Mouse (Mus musculus): ENCODE data around the gene Gm20388. TPM values are rescaled to one million over a fixed set of nuclear protein-coding genes. Genes with fewer than 3 reads are reported as not detected.
A peak's percentile ranks its signal among the peaks of the same experiment; 100 is the strongest.
"Not testable (repeated sequence)": the region's sequence is repeated elsewhere in the genome, so short reads cannot be mapped to it uniquely, and the experiment has no call there.

Gm20388 gene
- total RNA-seq, 2 experiments from 2014 or later = 4.0 TPM; not detected in 1

GRCm38 (mm10) chr8:123794766-123795165 is 3884.1 kb downstream of the Gm20388 start:
- DNase-seq = no peak

DNA sequence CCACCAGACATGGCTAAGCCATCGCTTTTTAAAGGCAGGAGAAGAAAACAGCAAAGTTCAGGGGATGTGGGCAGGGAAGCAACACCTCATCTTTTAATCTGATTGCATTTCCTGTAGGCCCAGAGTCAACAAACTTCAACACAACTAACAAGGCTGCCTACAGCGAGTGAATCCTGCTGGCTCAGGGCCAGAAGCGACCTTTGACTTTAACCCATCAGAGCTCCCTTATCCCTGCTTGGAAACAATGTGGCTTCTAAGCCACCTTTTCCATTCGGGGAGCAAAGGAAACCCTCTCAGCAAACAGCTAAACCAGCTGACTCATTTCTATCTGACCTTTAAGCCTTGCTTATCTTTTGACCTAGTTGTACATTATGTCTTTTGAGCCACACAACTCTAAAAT is 3886.1 kb downstream of the Gm20388 start:
- DNase-seq = no peak

DNA sequence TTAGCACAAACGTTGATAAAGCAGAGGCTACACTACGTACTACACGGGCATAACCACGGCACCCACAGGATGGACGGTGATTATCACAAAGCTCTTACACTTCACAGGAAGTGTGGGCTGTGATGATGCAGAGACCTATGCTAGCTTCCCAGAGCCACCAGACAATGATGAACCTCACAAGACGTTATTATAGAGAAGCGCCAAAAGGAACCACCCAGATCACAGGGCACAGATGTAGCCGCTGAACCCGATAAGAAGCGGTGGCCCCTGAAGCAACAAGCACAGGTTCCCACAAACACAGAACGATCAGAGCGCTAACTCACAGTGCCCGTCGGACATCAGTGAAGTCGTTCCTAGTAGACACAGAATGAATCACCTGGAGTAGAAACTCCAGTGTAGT is 3887.3 kb downstream of the Gm20388 start:
- no peak for DNase-seq

GRCm38 (mm10) chr8:123799434-123799833 is 3888.8 kb downstream of the Gm20388 start:
- no peak for DNase-seq

GRCm38 (mm10) chr8:123799885-123800284 is 3889.2 kb downstream of the Gm20388 start:
- DNase-seq = no peak

- no peak for DNase-seq
These were observed 3890.2 kb downstream of the Gm20388 start for GRCm38 (mm10) chr8:123800867-123801266.

DNA sequence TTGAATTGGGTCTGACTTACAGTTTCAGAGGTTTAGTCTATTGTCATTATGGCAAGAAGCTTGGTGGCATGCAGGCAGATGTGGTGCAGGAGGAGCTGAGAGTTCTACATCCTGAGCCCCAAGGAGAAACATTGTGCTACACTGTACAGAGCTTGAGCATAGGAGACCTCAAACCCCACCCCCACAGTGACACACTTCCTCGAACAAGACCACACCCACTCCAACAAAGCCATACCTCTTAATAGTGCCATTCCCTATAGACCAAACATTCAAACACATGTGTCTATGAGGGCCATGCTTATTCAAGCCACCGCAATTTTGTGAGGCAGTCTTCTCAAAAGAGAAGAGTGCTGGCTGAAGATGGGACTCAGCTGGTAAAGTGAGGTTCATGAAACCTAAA is 3890.9 kb downstream of the Gm20388 start:
- no peak for DNase-seq

DNA sequence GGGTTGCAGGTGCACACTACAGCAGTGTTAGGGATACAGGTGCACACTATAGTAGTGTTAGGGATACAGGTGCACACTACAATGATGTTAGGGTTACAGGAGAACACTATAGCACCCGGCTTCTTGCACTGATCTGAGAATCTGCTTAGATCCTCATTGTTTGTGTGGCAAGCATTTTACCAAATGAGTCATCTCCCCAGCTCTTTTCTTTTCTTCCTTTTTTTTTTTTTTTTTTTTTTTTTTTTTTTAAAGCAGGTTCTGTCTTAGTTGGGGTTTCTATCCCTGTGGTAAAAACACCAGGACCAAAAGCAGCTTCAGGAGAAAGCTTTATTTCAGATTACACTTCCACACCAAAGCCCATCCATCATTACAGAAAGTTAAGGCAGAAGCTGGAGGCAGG is 3893.0 kb downstream of the Gm20388 start:
- DNase-seq = no peak

GRCm38 (mm10) chr8:123804586-123804985 is 3893.9 kb downstream of the Gm20388 start:
- no peak for DNase-seq

GRCm38 (mm10) chr8:123805209-123805717 is 3894.6 kb downstream of the Gm20388 start:
- no peak for DNase-seq

DNA sequence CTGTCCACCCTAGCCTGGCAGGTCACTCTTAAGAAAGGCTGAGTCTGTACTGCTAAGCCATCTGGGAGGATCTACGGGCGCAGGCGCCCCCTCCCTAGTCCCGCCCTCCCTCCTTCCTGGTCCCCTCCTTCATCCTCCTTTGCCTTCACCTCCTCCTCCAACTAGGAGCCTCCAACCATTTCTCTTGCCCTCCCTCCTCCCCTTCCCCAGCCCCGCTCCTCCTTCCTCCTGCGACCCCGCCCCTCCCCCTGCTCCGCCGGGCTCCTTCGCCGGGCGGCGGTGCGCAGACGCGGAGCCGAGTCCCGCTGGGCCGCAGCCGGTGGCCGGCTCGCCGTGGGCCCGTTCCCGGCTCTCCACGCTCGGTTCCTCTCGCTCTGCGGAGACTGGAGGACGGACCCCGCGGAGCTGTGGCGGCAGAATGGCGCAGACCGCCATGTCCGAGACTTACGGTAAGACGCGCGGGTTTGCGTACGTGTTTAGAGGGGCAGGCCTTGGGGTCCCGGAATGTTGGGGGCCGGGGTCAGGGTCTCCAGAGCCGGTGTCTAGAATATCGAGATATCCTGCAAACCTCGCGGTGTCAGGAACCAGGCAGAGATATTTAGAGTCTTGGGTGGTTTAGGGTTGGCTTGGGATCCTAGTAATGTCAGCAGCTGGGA is 3895.2 kb downstream of the Gm20388 start, which contains the start of gene Rab4a:
Rab4a (plus strand) TSS at position 268 of the 656 bp plus-strand sequence.
- peak; percentile 85 to 88 for DNase-seq

GRCm38 (mm10) chr8:123806374-123806935 is 3895.8 kb downstream of the Gm20388 start:
- DNase-seq = no peak

DNA sequence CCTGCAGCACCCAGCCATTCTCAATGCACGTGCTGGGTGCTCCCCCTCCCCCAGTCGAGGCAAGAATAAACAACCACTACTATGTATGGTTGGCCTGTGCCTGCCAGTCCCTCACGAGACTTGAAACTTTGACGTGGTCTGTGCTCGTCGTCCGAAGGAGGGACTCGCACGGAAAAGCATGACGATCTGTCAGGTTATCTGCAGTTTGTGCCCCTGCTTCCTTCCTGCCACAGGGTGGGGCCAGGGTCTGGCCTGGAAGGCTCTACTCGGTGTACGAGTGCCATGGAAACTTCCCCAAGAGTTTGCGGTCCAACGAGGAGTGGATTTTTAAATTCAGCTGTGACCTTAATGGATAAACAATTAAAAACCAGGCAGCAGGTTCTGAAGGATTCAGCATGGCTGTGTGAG is 3896.4 kb downstream of the Gm20388 start:
- DNase-seq = peak in 1 of 2 experiments; percentile 7

DNA sequence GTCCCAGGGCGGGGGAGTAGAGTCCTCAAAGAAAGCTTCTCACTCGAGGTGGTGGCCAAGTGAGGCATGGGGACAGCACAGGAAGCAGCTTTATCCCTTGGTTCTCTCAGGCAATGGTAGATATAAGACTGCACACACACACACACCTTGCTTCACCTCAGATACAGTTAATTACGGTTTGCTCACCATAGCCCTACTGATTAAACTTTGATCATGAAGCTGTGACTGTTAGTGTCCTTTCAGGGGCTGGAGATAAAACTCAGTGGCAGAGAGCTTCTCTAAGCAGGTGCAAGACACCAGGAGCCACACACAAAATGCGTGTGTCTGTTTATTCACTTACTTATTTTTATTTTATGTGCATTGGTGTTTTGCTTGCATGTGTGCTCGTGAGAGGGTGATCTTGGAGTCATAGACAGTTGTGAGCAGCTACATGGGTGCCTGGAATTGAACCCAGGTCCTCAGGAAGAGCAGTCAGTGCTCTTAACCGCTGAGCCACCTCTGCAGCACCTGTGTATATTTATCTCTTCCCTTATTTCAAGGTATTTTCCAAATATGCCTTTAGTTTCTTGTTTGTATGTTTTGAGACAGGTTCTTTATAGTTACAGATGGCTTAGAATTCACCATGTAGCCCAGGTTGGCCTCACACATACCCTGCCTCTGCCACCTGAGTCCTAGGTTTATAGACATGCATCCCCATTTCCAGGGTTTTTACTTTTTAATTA is 3897.4 kb downstream of the Gm20388 start:
- no peak for DNase-seq

GRCm38 (mm10) chr8:123808671-123809070 is 3898.0 kb downstream of the Gm20388 start:
- DNase-seq = no peak

- not testable (repeated sequence) for DNase-seq
These were observed 3898.7 kb downstream of the Gm20388 start for GRCm38 (mm10) chr8:123809342-123809741.

- no peak for DNase-seq
These were observed 3901.6 kb downstream of the Gm20388 start for GRCm38 (mm10) chr8:123812227-123812626.

GRCm38 (mm10) chr8:123813173-123813891 is 3902.7 kb downstream of the Gm20388 start:
- no peak for DNase-seq

- no peak for DNase-seq
These were observed 3903.2 kb downstream of the Gm20388 start for GRCm38 (mm10) chr8:123813892-123814266.

GRCm38 (mm10) chr8:123815325-123815724 is 3904.7 kb downstream of the Gm20388 start:
- no peak for DNase-seq

DNA sequence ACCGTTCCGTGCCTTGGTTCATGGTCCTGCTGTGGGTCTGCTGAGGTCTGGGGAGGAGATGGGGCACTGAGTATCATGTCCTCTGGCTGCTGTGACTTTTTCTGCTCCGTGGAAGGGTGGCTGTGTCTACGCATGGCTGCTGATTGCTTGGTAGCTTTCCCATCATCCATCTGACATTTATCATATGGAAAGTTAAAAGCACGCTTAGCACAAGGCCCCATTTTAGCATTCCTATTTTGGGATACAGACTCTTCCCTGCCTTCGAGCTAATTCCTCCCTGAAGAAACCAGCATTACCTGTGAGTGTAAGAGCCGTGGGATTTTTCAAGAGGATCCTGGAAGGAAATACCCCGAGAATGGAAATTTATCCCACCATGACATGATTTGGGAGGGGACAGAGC is 3906.3 kb downstream of the Gm20388 start:
- DNase-seq = no peak

GRCm38 (mm10) chr8:123817747-123818146 is 3907.1 kb downstream of the Gm20388 start:
- DNase-seq = no peak
